Mouse (Mus musculus) large intestine, adult 2 months (tissue): Measurements from ENCODE around the gene Bcl2l1. TPM values are rescaled to one million over a fixed set of nuclear protein-coding genes. Genes with fewer than 3 reads are reported as not detected.

Experiments used
- DNase-seq: peaks from one replicate; pipeline ENCODE4 v3.0.0-alpha.2; 2012; ENCODE audit warnings: low read depth, low spot score
- WGBS: fragments of 180-500 bp; shearing (Covaris S2); methylation state at CpG from one replicate; pipeline ENCODE4 v1.1.7; 2018; 5-methylcytosine and 5-hydroxymethylcytosine counted together
- polyA plus RNA-seq: library from polyadenylated mRNA; depleted of rRNA; stranded (reverse); fragments of >200 nt; gene quantifications from 2 replicates; pipeline ENCODE4 v1.2.3, GENCODE M21; 2012; rRNA removed

Bcl2l1 gene
- polyA plus RNA-seq, 1 experiment = 43.6 TPM

GRCm38 (mm10) chr2:152753944-152754711 lies 77.4 kb downstream of the Bcl2l1 start, which contains the start of gene Cox4i2:
Cox4i2 (plus strand) TSS chr2:152754173.
- no peak for DNase-seq
- WGBS = 26% methylated on average over 30 of the region's 30 CpGs

- DNase-seq = no peak
- 19% methylated on average over 10 of the region's 10 CpGs for WGBS
These were observed 89.1 kb downstream of the Bcl2l1 start for GRCm38 (mm10) chr2:152742435-152742834.

GRCm38 (mm10) chr2:152741153-152742041 lies 90.1 kb downstream of the Bcl2l1 start:
- 10% methylated on average over 14 of the region's 14 CpGs for WGBS
- no peak for DNase-seq

- WGBS = 53% methylated on average over 5 of the region's 5 CpGs
- no peak for DNase-seq
These were observed 91.0 kb downstream of the Bcl2l1 start for GRCm38 (mm10) chr2:152740490-152740889.

- DNase-seq = no peak
- WGBS = 9% methylated on average over 3 of the region's 3 CpGs
These were observed 91.7 kb downstream of the Bcl2l1 start for GRCm38 (mm10) chr2:152739842-152740260.

- no peak for DNase-seq
- under 1% methylated on average over 35 of the region's 36 CpGs for WGBS
These were observed 92.3 kb downstream of the Bcl2l1 start for GRCm38 (mm10) chr2:152739031-152739841.

GRCm38 (mm10) chr2:152738341-152738740 lies 93.2 kb downstream of the Bcl2l1 start:
- WGBS = 24% methylated on average over 2 of the region's 2 CpGs
- no peak for DNase-seq

GRCm38 (mm10) chr2:152737306-152738221 lies 94.0 kb downstream of the Bcl2l1 start:
- DNase-seq = no peak
- 12% methylated on average over 10 of the region's 10 CpGs for WGBS

- DNase-seq = no peak
- WGBS = under 1% methylated on average over 22 of the region's 22 CpGs
These were observed 94.8 kb downstream of the Bcl2l1 start for GRCm38 (mm10) chr2:152736748-152737147.

GRCm38 (mm10) chr2:152736090-152736601 lies 95.4 kb downstream of the Bcl2l1 start, which contains the start of gene Id1:
Id1 (plus strand) TSS chr2:152736251.
- under 1% methylated on average over 28 of the region's 28 CpGs for WGBS
- no peak for DNase-seq

- DNase-seq = no peak
- under 1% methylated on average over 28 of the region's 28 CpGs for WGBS
These were observed 96.5 kb downstream of the Bcl2l1 start for GRCm38 (mm10) chr2:152734984-152735383.

GRCm38 (mm10) chr2:152734501-152734900 lies 97.0 kb downstream of the Bcl2l1 start:
- 13% methylated on average over 10 of the region's 10 CpGs for WGBS
- DNase-seq = no peak

GRCm38 (mm10) chr2:152733201-152733600 lies 98.3 kb downstream of the Bcl2l1 start:
- no peak for DNase-seq
- WGBS = 37% methylated on average over 2 of the region's 2 CpGs

Other genes starting within 250 kb of the Bcl2l1 start
- gene Defb45, start 232.3 kb downstream of the Bcl2l1 start, polyA plus RNA-seq = not detected in 2 replicates
- gene Defb36, start 227.4 kb downstream of the Bcl2l1 start, polyA plus RNA-seq = not detected in 2 replicates
- 0.78 and 1.1 TPM in 2 replicates for gene Defb25, start 208.7 kb downstream of the Bcl2l1 start, polyA plus RNA-seq
- 3.6 and 3.7 TPM in 2 replicates for gene Rem1, start 204.8 kb downstream of the Bcl2l1 start, polyA plus RNA-seq
- 102 and 126 TPM in 2 replicates for gene H13, start 162.3 kb downstream of the Bcl2l1 start, polyA plus RNA-seq
- gene Mcts2, start 144.7 kb downstream of the Bcl2l1 start, polyA plus RNA-seq = 5.8 and 6.4 TPM in 2 replicates
- gene Id1, start 95.5 kb downstream of the Bcl2l1 start, polyA plus RNA-seq = 365 and 412 TPM in 2 replicates
- 1.6 and 2.0 TPM in 2 replicates for gene Cox4i2, start 77.6 kb downstream of the Bcl2l1 start, polyA plus RNA-seq
- gene Tpx2, start 16.2 kb upstream of the Bcl2l1 start, polyA plus RNA-seq = 5.0 and 5.2 TPM in 2 replicates
- 0.04 and 0.10 TPM in 2 replicates for gene Mylk2, start 79.6 kb upstream of the Bcl2l1 start, polyA plus RNA-seq
- gene Foxs1, start 101.5 kb upstream of the Bcl2l1 start, polyA plus RNA-seq = 1.9 and 2.0 TPM in 2 replicates
- gene Dusp15, start 120.0 kb upstream of the Bcl2l1 start, polyA plus RNA-seq = 0.06 TPM in 1 of 2 replicates, not detected in the other
- gene Ttll9, start 130.8 kb upstream of the Bcl2l1 start, polyA plus RNA-seq = 0.12 TPM in 1 of 2 replicates, not detected in the other
- 30.5 and 34.0 TPM in 2 replicates for gene Pdrg1, start 183.7 kb upstream of the Bcl2l1 start, polyA plus RNA-seq
- gene Xkr7, start 200.1 kb upstream of the Bcl2l1 start, polyA plus RNA-seq = 0.14 TPM in 2 replicates
- 3.5 and 7.5 TPM in 2 replicates for gene Ccm2l, start 234.2 kb upstream of the Bcl2l1 start, polyA plus RNA-seq